Mouse (Mus musculus) kidney, postnatal 0 days (tissue): ENCODE measurements around the gene Ros1. TPM values are rescaled to one million over a fixed set of nuclear protein-coding genes. Genes with fewer than 3 reads are reported as not detected.

Source experiments
- ATAC-seq: fragments of 200-750 bp; cut with Nextera tagmentation; replicated peaks from 2 replicates; pipeline ENCODE4 v1.8.0; 2017; ENCODE audit warnings: low read depth, moderate number of reproducible peaks, moderate TSS enrichment, moderate library complexity; ENCODE audit not compliant: low FRiP score
- DNase-seq: peaks from one replicate; pipeline ENCODE4 v3.0.0-alpha.2; 2016; ENCODE audit warnings: low spot score
- H3K27ac ChIP-seq: fragments of 300-500 bp; sonication (generic); 2 replicates; pipeline ENCODE4 v1.5.1; 2014; ENCODE audit warnings: mild to moderate bottlenecking
- H3K27me3 ChIP-seq: fragments of 300-500 bp; sonication (generic); 2 replicates; pipeline ENCODE4 v1.6.1; 2014; ENCODE audit warnings: low read length, mixed read lengths; ENCODE audit not compliant: insufficient read depth
- H3K36me3 ChIP-seq: fragments of 300-500 bp; sonication (generic); 2 replicates; pipeline ENCODE4 v1.6.1; 2014; ENCODE audit warnings: low read length, mixed read lengths; ENCODE audit not compliant: insufficient read depth
- H3K4me1 ChIP-seq: fragments of 300-500 bp; sonication (generic); replicated peaks from 2 replicates; pipeline ENCODE4 v1.6.1; 2014; ENCODE audit warnings: antibody characterized with exemption, low read length, mixed read lengths; ENCODE audit not compliant: insufficient read depth
- H3K4me2 ChIP-seq: fragments of 300-500 bp; sonication (generic); 2 replicates; pipeline ENCODE4 v1.6.1; 2014; ENCODE audit warnings: mild to moderate bottlenecking, low read length, moderate library complexity, mixed read lengths
- H3K4me3 ChIP-seq: fragments of 300-500 bp; sonication (generic); replicated peaks from 2 replicates; pipeline ENCODE4 v1.5.1; 2014; ENCODE audit warnings: low read depth, low read length
- H3K9ac ChIP-seq: fragments of 300-500 bp; sonication (generic); 2 replicates; pipeline ENCODE4 v1.6.1; 2014; ENCODE audit warnings: low read depth, low read length
- H3K9me3 ChIP-seq: fragments of 300-500 bp; sonication (generic); replicated peaks from 2 replicates; pipeline ENCODE4 v1.6.1; 2016; ENCODE audit warnings: low read length, inconsistent platforms, mixed read lengths
- CTCF ChIP-seq: IDR thresholded peaks from 2 replicates; pipeline ENCODE4 v1.5.1; 2016; ENCODE audit warnings: antibody characterized with exemption, low read depth, mild to moderate bottlenecking, moderate library complexity
- WGBS: fragments of 180-500 bp; shearing (Covaris S2); extraction: QIAGEN DNeasy Blood & Tissue Kit; methylation state at CpG from one replicate; pipeline ENCODE4 v1.1.7; 2014; 5-methylcytosine and 5-hydroxymethylcytosine counted together
- polyA plus RNA-seq: library from polyadenylated mRNA; unstranded; fragments of >200 nt; fragmentation: Nextera tagmentation; extraction: Ambion mirVana; gene quantifications from 2 replicates; pipeline ENCODE4 v1.2.1, GENCODE M21; 2015

The Ros1 gene
- polyA plus RNA-seq, 1 experiment from 2014 or later: 1.2 TPM

DNA sequence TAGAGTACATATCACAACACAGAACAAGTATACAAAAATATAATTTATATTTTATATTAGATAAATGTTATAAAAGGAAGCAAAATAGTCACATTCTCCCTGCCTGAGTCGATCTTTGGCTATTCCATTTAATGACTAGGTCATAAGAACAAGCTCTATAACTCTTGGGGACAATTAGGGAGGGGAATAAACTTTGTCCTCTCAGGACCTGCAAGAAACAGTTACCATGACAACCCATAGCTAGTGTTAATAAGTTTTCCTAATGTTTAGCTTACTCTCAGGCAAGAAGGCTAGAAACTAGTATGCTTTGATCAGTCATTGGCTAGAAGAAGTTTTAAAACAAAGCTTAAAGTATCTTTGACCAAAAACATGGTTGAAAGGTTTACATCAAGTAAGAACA, 93.8 kb downstream of the Ros1 start:
- Histone ChIP-seq H3K4me1 (no peaks in the 10 kb centered on the region), H3K27ac (no peak overlapping the region), H3K9me3 (no peaks in the 10 kb centered on the region), H3K9ac (no peak overlapping the region), H3K27me3 (no peaks in the 10 kb centered on the region), H3K4me2 (no peak overlapping the region), H3K36me3 (no peaks in the 10 kb centered on the region), H3K4me3 (no peak overlapping the region)
- TF ChIP-seq CTCF: no peak
- ATAC-seq (no peak), DNase-seq (peak; percentile 2)
- 29% methylated on average over 1 of the region's 1 CpGs for WGBS

DNA sequence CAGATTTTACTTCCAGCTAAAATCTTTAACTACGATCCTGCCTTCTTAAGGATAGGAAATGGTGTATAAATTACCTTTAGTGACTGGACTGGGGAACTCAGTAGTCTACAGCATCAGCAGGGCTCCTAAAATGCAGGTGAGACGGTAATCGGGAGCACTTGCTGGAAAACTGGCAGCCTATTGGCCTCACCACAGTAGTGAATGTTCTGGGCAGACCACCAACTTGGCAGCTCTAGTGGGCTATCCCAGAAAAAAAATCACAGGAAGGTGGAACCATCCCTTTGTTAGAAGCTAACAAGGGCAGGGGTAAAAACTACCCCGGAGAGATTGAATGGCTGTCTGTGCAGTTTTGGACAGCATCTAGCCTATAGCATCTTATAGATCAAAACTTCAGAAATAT, 102.9 kb downstream of the Ros1 start:
- DNase-seq (no peak), ATAC-seq (no peak)
- Histone ChIP-seq H3K4me2 (no peak overlapping the region), H3K4me1 (no peaks in the 10 kb centered on the region), H3K27ac (no peak overlapping the region), H3K9me3 (no peaks in the 10 kb centered on the region), H3K27me3 (no peaks in the 10 kb centered on the region), H3K36me3 (no peaks in the 10 kb centered on the region), H3K4me3 (no peak overlapping the region), H3K9ac (no peak overlapping the region)
- WGBS: 86% methylated on average over 4 of the region's 4 CpGs
- TF ChIP-seq CTCF: no peak

DNA sequence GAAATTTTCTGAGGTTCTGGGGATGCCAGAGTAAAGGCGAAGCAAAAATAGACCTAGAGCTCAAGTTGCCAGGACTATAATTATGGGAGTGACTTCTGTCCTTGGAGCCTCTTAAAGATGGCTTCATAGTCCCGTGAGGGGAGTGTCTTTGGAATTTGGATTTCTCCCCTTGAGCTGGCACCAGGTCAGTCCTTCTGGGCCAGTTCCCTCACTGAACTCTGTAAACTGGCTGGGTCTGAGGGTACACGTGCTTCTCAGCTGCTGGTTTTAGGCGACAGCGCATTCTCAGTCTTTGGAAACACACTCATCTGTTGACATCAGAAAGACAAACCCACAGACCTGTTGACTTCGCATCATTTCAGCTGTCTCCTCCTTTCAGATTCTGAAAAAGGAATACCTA, 108.4 kb downstream of the Ros1 start:
- H3K4me3 ChIP-seq: no peak overlapping the region
- H3K27me3 ChIP-seq: no peaks in the 10 kb centered on the region
- H3K4me2 ChIP-seq: no peak overlapping the region
- no peaks in the 10 kb centered on the region for H3K4me1 ChIP-seq
- WGBS: 82% methylated on average over 6 of the region's 6 CpGs
- ATAC-seq (no peak), DNase-seq (no peak)
- no peak overlapping the region for H3K9ac ChIP-seq
- H3K9me3 ChIP-seq: no peaks in the 10 kb centered on the region
- no peak for TF ChIP-seq CTCF
- H3K27ac ChIP-seq: no peak overlapping the region
- H3K36me3 ChIP-seq: no peaks in the 10 kb centered on the region

DNA sequence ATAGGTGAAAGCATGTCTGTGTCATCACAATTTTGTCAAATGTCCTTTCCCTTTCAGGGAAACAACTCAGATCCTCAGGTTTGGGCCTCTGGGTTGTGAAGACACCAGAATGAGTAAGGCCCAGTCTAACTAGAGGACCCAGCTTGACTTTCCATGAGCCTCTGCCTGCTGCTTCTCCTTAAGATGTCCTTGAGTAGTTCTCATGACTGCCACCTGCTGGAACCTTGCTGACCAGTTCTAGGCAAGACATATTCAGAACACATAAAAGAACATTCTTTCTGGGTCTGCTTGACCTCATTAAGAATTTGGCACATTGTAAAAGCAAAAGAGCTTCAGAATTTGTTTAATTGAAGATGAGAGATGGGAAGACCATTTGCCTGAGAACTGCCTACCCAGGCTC, 122.6 kb downstream of the Ros1 start:
- no peaks in the 10 kb centered on the region for H3K9me3 ChIP-seq
- H3K4me2 ChIP-seq: no peak overlapping the region
- DNase-seq (peak; percentile 58), ATAC-seq (peak; percentile 57; the same call in 1 of the 2 replicates)
- H3K36me3 ChIP-seq: no peaks in the 10 kb centered on the region
- H3K27me3 ChIP-seq: no peaks in the 10 kb centered on the region
- H3K27ac ChIP-seq: no peak overlapping the region
- no peak overlapping the region for H3K9ac ChIP-seq
- no peak overlapping the region for H3K4me3 ChIP-seq
- TF ChIP-seq CTCF: peak; percentile 73
- no peaks in the 10 kb centered on the region for H3K4me1 ChIP-seq

DNA sequence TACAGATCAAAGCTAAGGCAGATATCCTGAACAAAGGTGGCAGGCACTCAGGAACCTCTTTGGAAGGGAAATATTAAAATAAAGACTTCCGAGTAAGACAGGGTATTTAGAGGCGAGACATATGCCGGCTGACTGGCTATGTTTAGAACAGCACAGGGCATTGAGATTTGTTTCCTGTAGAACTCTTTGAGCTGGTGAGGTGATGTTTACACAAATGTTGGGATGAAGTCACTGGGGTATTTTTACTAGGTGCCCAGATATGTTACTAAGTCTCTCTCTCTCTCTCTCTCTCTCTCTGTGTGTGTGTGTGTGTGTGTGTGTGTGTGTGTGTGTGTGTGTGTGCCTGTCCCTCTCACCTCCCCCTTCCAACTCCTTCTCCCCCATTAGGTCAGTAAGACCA, 146.8 kb downstream of the Ros1 start:
- no peak overlapping the region for H3K4me3 ChIP-seq
- WGBS: 58% methylated on average over 3 of the region's 3 CpGs
- no peak for DNase-seq
- no peak overlapping the region for H3K27ac ChIP-seq
- no peaks in the 10 kb centered on the region for H3K9me3 ChIP-seq
- H3K4me2 ChIP-seq: no peak overlapping the region
- ATAC-seq: no peak
- no peak for TF ChIP-seq CTCF
- H3K27me3 ChIP-seq: no peaks in the 10 kb centered on the region
- H3K36me3 ChIP-seq: no peaks in the 10 kb centered on the region
- H3K9ac ChIP-seq: no peak overlapping the region
- H3K4me1 ChIP-seq: no peaks in the 10 kb centered on the region

DNA sequence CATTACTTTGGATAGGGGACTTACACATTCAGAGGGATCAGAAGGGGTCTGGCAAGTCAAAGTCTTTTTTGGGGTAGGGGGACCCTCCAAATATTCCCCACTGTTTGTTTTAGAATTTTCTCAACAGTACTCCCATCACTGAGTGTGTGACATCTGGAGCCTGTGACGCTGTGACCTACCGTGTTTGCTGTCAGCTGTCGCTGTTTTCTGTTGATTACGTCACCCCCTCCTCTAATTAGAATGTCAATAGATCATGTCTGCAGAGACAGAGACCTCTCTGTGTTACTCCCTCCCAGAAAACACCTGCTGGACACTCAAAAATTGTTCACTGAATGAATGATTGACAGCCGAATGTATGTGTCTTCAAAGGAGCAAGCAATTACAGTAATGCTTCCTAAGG, 152.0 kb downstream of the Ros1 start:
- 85% methylated on average over 5 of the region's 5 CpGs for WGBS

DNA sequence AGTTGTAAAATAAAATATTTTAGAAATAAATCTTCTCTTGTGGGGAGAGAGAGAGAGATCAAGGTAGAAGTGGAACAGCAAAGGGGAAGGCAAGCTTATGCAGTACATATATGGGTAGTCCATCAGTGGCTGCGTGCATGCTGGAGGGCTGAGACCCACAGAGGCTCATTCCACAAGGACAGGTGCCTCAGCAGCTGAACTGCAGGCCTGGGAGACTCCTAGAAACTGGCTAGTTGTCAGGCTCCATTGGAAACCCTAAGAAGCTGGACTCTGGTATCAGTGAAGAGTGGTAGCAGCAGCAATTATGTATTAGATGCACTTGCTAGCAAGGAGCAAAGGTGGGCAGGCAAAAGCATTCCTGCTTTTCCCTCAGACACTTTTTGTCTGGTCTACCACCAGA, 155.7 kb downstream of the Ros1 start:
- 73% methylated on average over 1 of the region's 1 CpGs for WGBS
- Histone ChIP-seq H3K27me3 (no peaks in the 10 kb centered on the region), H3K9me3 (no peaks in the 10 kb centered on the region), H3K4me2 (no peak overlapping the region), H3K9ac (no peak overlapping the region), H3K4me3 (no peak overlapping the region), H3K27ac (no peak overlapping the region), H3K36me3 (no peaks in the 10 kb centered on the region), H3K4me1 (no peaks in the 10 kb centered on the region)
- no peak for ATAC-seq
- no peak for DNase-seq
- TF ChIP-seq CTCF: no peak

More for the DNA sequence above, 152.0 kb downstream of the Ros1 start:
- no peaks in the 10 kb centered on the region for H3K4me1 ChIP-seq
- H3K9me3 ChIP-seq: no peaks in the 10 kb centered on the region
- H3K27me3 ChIP-seq: no peaks in the 10 kb centered on the region
- H3K27ac ChIP-seq: no peak overlapping the region
- H3K36me3 ChIP-seq: no peaks in the 10 kb centered on the region
- ATAC-seq (no peak), DNase-seq (no peak)
- H3K9ac ChIP-seq: no peak overlapping the region
- no peak overlapping the region for H3K4me3 ChIP-seq
- no peak overlapping the region for H3K4me2 ChIP-seq
- no peak for TF ChIP-seq CTCF
